Mouse (Mus musculus) heart, adult 11 months (tissue): ENCODE data around the gene Ampd3.

ENCODE experiments used
- DNase-seq: peaks from one replicate; pipeline ENCODE4 v3.0.0; 2022

Gene Ampd3

DNA sequence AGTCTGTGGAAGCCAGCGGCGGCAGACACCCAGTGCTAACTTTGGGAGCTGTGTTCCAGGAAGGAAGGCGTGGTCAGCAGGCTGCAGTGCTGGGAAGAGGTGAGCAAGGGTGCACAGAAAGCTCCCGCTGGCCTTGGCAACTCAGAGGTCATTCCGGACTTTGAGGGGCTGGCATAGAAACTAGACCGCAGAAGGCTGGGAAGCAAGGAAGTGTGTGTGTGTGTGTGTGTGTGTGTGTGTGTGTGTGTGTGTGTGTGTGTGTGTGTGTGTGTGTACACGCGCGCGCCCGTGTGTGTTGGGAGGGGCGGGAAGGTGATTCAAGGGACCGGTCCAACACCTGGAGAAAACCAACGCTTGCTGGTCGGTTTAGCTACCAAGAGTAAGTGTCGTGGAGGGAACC is at the start of gene Ampd3:
Gene Ampd3, plus strand, starts transcription at position 206 of the 400 bp plus-strand sequence.
- DNase-seq, result peak; percentile 96

DNA sequence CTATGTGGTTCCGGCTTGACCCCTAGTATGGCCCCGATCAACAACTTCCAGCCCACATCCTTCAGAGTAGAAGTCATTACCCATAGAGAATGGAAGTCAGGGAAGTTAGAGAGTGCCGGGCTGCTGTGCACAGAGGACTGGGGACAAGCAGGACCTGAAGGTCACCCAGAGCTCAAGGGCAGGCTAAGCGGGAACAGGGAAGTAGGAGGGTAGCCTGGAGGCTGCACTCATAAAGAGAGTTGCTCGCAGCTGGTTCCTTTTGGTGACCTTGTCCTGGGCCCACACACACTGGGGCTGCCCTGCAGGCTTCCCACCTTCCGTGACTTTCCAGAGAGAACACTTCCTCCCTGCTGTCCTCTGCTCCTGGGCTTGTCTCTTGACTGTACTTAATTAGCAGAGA is 49.5 kb upstream of the Ampd3 start:
- peak; percentile 91 for DNase-seq

DNA sequence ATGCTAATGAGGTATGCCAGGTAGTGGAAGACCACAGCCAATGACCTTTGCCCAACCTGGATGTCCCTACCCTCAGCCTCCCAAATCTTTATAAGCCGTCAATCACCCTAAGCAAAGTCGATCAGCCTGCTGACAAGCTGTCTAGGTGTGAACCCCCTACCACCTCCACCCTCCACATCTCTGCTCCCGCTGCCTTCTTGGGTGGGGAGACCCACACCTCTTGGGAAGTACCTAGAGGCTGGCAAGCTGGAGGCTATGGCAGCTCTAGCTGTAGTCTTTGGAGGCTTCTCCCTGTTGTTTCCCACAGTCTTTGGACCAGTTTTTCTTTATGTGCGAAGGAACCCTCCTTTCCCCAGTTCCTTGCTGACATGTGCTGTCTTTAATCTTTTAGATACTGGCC is 48.1 kb upstream of the Ampd3 start:
- DNase-seq, result peak; percentile 80

DNA sequence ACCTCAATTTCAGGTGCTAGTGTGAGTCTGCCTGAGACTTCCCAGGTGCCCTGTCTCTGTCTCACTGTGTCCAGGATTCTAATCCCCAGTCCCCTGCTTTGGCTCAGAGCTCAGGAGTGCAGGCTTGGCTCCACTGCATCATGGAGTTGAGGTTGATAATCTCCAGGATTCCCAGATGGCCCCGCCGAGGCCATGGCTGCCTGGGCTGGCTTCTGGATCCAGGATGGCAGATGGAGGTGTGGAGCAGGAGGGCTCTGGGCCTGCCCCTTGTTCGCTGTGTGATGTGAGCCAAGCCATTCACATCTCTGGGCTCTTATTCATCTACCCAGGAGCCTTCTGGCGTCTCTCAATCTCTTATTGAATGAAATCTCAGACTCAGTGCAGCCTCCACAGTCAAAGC is 45.8 kb upstream of the Ampd3 start:
- no peak for DNase-seq

DNA sequence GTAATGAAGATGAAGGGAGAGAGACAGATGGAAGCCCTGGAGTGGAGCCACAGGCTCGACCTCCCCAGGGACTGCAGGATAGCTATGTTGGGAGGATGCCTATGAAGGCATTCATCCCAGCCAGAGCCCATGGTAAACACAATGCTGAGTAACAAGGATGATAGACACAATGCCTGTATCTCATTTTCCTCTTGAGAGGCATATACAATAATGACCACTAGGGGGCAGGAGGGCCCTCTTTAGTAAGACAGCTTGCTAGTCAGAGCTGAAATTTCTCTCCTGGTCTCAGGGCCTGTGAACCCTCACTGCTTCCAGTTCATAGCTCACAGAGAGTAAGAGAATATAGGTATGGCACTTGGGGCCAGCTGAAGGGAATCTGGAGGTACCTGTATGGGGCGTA is 41.0 kb upstream of the Ampd3 start:
- no peak for DNase-seq

DNA sequence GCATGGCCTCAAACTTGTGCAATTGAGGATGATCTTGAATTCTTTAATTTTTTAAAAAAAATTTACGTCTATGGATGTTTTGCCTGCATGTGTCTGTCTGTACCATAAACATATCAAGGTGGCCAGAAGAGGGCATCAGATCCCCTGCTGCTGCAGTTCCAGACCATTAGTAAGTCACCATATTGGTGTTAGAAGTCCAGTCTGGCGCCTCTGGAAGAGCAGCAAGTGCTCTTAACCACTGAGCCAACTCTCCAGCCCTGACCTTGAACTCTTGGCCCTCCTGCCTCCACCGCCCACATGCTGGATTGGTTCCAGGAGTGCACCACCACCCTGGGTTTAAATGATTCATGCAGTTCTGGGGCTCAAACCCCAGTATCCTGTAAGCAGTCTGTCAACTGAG is 39.1 kb upstream of the Ampd3 start:
- DNase-seq, result no peak

DNA sequence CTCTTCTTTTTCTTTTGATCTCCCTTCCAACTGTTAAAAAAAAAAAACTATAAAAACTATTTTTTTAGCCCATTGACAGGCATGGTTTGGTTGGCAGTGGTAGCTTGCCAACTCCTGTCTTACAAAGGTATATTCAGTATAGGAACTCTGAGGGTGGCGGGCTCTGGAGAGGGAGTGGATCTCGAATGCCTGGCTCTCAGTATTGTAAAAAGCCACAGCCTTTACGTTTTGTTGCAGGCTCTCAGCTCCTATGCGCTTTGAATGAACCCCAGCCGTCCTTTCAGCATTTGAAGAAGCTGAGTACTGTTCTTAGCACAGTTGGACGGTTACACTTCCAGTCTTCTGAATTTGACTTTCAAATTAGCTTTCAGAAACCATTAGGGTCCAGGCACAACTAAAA is 38.7 kb upstream of the Ampd3 start:
- no peak for DNase-seq

DNA sequence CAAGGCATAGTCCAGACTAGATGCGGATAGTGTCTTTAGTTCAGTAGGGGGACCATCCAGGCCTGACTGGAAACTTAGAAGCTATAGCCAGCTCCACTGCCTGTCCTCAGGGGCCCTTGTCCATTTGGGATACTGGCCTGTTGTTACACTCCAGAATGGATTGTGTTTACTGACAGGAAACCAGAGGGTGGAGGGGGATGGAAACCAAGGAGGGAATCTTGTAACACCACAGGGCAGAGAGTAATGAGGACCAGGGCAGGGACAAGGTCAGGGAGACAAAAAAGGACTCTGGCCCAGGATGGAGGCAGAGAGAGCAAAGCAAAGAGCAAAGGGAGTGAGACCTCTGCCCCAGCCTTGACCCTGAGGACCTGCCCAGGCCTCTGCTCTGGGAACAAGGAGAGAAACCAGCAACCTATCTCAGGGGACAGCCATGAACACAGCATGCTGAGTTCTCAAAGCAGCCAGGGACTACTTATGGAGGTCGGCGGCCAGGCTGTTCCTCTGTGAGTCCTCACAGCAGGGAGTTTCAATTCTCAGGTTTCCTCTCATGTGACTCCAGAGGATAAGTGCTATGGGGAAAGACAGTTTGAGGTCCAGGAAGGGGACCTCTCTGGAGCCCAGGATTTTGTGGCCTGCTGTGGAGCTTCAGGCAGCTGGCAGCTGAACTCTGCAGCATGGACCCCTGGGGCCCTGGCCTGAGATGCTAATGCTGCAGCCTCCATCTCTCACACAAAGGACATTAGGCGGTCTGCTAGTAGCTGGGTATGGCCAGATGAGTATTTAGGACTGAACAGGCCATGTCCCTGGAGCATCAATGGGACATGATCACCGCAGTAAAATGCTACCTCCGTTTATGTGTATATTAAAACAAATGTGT is 36.7 kb upstream of the Ampd3 start:
- DNase-seq, result peak; percentile 94

DNA sequence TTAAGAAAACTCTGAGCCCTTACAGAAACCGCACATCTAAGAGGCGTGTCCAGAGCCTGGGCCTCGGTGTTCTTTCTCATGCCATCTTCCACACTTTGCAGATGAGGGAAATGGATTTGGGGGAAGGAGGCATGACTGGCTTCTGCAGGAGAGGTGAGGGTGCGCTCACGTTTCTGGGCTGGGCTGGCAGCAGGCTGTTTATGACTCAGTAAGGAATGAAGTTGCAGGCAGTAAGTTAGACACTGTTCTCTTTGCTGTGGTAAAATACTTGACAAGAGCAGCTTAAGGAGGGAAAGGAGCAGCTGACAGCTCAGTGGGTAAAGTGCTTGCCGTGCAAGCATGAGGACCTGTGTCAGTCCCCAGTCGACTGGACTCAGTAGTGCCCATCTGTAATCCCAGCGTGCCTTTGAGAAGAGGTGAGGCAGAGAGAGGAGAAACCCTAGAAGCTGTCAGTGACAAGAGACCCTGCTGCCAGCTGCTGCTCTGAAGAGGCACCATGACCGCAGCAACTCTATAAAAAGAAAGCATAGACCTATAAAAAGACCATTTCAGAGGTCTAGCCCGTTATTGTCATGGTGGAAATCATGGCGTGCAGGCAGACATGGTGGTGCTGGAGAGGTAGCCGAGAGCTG is 35.9 kb upstream of the Ampd3 start:
- DNase-seq, result peak; percentile 89

DNA sequence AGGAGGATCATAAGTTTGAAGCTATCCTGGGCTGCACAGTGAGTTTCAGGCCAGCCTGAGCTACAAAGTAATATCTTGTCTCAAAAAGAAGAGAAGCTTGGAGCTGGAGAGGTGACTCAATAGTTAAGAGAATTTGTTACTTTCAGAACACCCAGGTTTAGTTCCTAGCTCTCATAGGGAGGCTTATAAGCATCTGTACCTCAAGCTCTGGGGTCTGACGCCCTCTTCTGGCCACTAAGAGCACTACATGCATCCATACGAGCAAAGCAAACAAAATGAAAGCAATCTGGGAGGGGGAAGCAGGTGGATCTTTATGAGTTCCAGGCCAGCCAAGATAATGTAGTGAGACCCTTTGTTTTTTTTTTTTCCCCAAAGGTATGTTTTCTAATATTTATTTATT is 31.1 kb upstream of the Ampd3 start:
- peak; percentile 58 for DNase-seq

DNA sequence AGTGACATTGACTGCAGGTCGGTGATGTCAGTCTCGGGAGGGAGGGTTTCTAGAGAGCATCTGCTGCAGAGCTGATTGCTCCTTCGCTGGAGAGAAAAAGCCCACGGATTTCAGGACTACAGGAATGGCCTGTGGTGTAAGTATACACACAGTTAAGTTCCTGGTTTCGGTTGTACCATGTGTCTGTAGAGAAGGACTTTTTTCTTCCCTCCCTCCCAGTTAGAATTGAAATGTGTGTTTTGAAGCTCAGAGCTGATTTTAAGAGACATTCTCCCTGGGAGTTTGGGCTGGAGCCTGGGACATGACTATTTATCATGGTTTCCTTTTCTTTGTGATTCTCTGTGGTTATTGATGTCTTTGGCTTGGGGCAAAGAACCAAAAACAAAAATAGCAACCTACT is 28.2 kb upstream of the Ampd3 start:
- peak; percentile 50 for DNase-seq

DNA sequence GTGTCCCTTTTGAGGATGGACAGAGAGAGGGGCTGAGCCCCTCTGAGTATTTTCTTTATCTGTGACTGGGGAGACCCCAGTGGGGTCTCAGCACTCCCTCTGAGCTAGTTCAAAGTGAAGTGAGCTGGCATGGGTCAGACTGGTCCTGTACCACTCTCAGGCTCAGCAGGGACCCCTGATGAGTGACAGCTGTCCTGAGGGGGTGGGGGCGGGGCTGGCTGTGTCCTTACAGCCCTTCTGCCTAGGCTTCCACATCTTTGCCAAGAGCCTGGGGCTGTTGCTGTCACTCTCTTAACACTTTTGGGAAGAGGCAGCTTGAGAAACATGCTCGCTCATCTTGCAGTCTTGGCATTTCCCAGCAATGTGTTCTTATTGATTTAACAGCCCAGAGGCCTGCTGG is 27.8 kb upstream of the Ampd3 start:
- no peak for DNase-seq

DNA sequence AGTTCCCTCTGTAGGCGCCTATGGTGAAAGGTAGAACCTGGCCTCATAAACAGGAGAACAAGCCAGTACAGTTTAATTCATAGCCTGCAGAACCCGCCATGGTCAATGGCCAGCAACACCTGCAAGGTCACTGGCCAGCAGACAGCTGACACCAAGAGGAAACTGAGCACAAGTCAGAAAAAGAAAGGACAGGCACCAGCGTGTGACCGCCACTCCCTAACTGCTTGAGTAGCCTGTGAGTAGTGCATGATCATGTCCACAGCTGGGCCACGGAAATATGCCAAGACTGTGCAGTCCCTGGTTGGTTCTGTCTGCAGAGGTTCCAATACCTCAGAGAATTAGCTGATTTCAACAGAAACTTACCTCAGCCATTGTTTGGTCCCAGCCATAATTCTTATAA is 26.0 kb upstream of the Ampd3 start:
- peak; percentile 90 for DNase-seq

DNA sequence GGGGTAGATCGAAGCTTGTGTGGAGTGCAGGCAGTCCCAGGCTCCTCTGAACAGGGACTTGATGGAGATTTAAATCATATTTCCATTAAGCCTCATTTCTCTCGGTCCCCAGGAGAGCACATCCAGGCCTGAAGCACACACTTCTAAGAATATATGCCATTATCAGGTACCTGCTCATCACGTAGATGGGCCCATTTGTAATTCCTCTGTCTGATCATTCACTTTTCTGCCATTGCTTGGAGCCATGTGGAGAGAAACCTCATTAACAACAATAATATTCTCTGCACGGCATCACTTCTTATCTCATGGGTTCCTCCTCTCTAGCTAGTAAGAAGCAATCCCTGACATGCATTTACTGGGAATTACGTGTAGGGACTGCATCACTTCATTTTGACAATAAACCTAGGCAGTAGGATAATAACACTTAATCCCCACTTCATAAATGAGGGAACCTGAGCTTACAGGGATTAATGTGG is 21.9 kb upstream of the Ampd3 start:
- DNase-seq, result peak; percentile 34

DNA sequence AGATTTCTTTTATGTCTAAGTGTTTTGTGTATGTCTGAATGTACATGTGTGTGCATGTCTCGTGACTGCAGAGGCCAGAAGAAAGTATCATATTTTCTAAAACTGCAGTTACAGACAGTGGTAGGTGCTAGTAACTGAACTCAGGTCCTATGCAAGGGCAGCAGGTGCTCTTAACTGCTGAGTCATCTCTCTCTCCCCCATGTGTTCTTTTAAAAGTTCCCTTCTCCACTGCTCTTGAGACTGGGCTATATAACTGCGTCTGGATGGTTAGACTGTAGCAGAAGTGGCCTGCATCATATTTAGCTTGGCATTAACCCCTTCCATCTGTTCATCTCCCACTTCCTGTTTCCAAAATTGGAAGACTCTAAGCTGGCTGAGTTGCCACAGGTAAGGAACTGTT is 21.2 kb upstream of the Ampd3 start:
- peak; percentile 10 for DNase-seq

DNA sequence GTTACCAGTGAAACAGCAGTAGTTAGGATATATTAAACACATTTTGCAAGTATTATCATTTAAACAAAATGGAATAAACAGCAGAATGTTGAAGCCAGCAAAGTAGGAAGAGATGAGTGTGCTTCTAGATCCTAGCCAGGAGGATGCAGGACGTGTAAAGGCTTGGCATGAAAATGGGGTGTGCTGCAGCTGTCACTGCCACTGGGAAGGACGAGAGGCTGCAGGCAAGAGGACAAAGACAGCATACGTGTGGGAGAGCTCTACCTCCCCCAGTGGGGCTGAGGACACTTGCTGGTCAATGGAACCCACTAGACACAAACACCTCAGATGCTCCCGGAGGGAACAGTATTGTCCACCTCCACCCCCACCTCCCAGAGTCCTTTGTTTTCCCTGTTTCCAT is 17.2 kb upstream of the Ampd3 start:
- DNase-seq, result no peak

DNA sequence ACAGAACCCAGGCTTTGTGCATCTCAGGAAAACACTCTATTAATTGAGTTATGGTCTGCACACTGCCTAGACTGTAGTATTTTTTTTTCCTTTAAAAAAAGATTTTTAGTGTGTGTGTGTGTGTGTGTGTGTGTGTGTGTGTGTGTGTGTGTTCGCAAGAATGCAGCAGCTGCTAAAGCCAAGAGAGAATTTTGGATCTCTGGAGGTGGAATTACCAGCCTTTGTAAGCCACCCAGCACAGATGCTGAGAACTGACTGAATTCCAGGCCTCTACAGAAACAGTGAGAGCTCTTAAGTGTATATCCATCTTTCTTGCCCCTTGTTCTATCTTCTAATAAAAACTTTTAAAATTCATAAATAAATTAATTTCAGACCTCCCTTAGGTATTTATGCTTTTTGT is 16.4 kb upstream of the Ampd3 start:
- DNase-seq, result no peak

DNA sequence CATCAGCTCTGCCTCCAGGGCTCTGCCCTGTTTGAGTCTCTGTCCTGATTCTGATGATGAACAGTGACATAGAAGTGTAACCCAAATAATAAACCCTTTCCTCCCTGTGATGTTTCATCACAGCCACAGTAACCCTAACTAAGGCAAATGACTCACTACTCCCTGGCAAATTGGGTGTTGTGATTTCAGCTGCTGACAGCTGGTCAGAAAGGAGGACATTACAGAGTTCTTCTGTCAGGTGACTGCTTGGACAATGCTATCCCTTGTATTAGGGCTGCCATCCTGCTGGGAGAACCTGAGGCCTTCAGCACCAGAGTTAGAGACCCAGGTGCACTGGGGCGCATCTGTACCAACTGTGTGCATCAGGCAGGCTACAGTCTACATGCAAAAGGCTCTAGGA is 14.7 kb upstream of the Ampd3 start:
- DNase-seq, result peak; percentile 81

DNA sequence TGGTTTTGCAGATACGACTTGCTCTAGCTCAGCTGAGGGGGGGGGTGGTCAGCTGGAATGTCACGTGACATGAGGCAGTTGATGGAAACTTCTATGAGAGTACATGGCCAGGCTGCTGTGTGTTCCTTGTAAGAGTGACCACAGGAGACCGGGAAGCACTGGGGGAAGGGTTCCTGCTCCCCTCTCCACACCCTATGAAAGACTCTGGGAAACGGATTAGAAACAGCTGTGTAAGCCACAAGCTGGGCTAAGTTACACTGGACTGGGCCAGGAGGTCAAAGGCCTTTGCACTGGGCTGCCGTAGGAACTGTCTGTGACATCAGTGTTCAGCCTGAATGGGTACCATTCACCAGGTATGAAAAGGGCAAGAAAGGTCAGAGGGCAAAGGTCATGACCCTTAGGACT is 14.1 kb upstream of the Ampd3 start:
- peak; percentile 98 for DNase-seq

DNA sequence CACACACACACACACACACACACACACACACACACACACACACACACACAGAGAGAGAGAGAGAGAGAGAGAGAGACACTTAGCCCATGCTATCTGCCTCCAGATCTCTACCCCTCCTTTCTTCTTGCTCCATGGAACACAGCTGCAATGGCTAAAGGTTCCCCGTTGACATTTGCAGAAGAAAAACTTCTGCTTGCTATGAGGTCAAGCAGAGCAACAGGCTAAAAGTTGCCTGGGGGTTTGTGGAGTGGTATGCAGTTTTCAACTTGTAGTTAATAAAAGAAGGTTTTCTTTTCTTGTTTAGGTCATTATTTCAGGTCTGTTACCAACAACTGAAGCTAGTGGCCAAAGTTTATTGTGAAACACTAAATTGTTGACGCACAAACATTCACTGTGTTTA is 11.6 kb upstream of the Ampd3 start:
- DNase-seq, result peak; percentile 76

DNA sequence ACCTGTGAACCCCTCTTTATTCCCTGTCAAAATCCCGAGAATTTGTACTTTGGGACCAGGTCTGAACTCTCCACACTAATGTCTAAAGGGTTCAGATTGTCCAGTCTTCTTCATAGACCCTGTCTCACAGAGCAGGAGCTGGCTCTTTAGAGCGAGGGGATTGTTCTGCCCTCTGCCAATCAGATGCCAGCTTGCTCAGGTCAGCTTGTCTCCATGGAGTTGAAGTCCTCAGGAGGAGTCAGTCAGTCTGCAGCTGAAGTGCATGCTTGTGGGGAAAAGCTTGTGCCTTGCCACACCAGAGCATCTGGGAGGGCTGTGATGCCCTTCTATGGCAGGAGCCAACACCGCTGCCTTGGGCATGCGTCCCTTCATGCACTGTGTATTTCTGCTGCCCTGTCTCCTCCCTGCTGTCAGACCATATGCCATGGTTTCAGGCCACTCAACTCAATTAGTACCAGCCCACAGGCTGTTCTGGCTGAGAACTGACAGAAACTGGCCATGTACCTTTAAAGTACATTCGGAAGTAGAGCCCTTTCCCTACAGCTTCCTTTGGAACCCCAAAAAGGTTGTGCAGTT is 5.3 kb upstream of the Ampd3 start:
- peak; percentile 74 for DNase-seq

DNA sequence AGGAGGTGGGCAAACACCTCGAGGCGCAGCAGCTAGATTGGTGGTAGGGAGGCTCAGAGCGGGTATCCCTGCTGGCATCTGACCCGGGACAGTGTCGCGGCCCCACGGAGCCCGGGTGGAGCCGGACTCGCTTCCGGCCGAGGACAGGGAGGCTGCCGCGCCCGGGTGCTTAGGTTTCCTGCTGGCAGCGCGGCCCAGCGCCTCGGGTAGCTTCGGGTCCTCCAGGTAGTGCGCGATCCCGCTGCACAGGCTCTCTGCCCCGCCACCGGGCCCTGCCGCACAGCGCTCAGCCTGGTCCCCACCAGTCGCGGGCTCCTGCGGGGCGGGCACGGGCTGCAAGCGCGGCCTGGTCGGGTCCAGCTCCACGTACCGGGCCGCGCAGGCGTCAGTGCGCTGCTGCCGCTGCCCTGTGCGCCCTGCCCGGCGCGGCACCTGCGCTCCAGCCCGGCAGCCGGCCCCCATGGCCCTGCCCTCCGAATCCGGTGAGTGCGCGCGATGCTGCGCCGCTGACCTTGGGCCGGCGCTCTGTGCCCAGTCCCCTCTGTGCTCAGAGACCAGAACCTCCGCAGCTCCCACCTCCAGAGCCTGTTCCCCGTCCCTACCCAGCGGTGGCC is 552 bp downstream of the Ampd3 start:
- peak; percentile 96 for DNase-seq

DNA sequence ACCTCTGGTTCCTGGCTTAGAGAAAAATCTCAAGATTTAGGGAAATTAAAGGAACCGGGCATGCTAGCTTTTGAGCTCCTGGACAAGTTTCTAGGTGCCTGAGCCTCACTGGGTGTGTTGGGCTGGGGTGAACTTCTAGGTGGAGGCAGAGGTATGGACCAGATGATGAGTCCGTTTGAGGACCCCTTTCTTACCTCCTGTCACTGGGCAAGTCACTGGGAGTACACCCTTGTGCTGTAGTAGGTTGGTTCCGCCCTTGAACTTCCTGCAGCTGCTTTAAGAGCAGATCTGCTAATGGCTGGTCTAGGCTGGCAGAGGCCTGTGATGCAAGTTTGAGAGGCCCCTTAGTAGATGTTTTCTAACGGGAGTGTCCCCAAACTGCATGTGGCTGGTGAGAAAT is 1.1 kb downstream of the Ampd3 start:
- peak; percentile 96 for DNase-seq

DNA sequence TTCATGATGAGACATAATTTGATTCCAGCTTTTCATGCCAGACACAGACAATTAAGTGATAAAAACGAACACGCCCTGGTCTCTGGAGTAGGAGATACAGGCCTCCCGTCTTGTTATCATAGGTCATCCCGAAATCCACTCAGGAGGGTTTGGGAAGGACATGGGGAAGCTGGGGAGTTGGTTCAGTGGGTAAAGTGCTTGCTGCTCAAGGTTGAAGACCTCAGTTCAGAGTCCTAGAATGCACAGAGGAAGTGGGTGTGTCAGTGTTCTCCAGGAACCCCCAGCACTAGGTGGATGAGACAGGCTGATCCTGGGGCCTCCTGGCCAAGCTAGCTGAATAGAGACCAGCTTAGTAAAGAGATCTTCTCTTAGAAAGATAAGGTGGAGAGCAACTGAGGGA is 2.9 kb downstream of the Ampd3 start:
- peak; percentile 77 for DNase-seq
